Mouse (Mus musculus) urinary bladder, postnatal 36 days (tissue): ENCODE data around the gene Prkcq.
"Not testable (repeated sequence)": the region's sequence is repeated elsewhere in the genome, so short reads cannot be mapped to it uniquely, and the experiment has no call there.

Source experiments
- DNase-seq, 2 experiments: peaks; one replicate each; pipeline ENCODE4 v3.0.0; 2022; ENCODE audit warnings: low spot score in 2 of 2, mixed read lengths in 1 of 2

The Prkcq gene

GRCm38 (mm10) chr2:11290931-11291330 lies 119.0 kb downstream of the Prkcq start:
- no peak for DNase-seq

GRCm38 (mm10) chr2:11291570-11292405 lies 119.9 kb downstream of the Prkcq start:
- no peak for DNase-seq

- DNase-seq = no peak
Observed at GRCm38 (mm10) chr2:11293144-11293543, 121.2 kb downstream of the Prkcq start.

GRCm38 (mm10) chr2:11294643-11295191 lies 122.8 kb downstream of the Prkcq start:
- DNase-seq = no peak

GRCm38 (mm10) chr2:11298811-11299210 lies 126.9 kb downstream of the Prkcq start:
- no peak for DNase-seq

- no peak for DNase-seq
Observed at GRCm38 (mm10) chr2:11299366-11299765, 127.5 kb downstream of the Prkcq start.

GRCm38 (mm10) chr2:11300362-11300761 lies 128.5 kb downstream of the Prkcq start:
- no peak for DNase-seq

GRCm38 (mm10) chr2:11320241-11320640 lies 148.3 kb downstream of the Prkcq start:
- DNase-seq = no peak

- DNase-seq = no peak
Observed at GRCm38 (mm10) chr2:11322396-11322795, 150.5 kb downstream of the Prkcq start.

GRCm38 (mm10) chr2:11327280-11327679 lies 155.4 kb downstream of the Prkcq start:
- DNase-seq = no peak

GRCm38 (mm10) chr2:11329407-11330224 lies 157.7 kb downstream of the Prkcq start:
- DNase-seq = peak in 1 of 2 experiments; percentile 20

GRCm38 (mm10) chr2:11331528-11332446 lies 159.9 kb downstream of the Prkcq start:
- DNase-seq = peak; percentile 32 to 51

- no peak for DNase-seq
Observed at GRCm38 (mm10) chr2:11332469-11332868, 160.6 kb downstream of the Prkcq start.

- DNase-seq = peak in 1 of 2 experiments; percentile 11
Observed at GRCm38 (mm10) chr2:11333301-11334017, 161.6 kb downstream of the Prkcq start.

GRCm38 (mm10) chr2:11336320-11336719 lies 164.4 kb downstream of the Prkcq start:
- DNase-seq = no peak

- DNase-seq = peak in 1 of 2 experiments; percentile 22
Observed at GRCm38 (mm10) chr2:11338931-11339839, 167.3 kb downstream of the Prkcq start.

GRCm38 (mm10) chr2:11344691-11345090 lies 172.8 kb downstream of the Prkcq start:
- no peak for DNase-seq

- DNase-seq = not testable (repeated sequence)
Observed at GRCm38 (mm10) chr2:11346419-11346818, 174.5 kb downstream of the Prkcq start.

- DNase-seq = no peak
Observed at GRCm38 (mm10) chr2:11347791-11348190, 175.9 kb downstream of the Prkcq start.
